Mouse (Mus musculus): Measurements from ENCODE around the gene Gm11034.

- TF ChIP-seq EP300 (IDR thresholded peaks at IDR 0.05; ENCODE audit: low read length) (no peak), TBP (conservative IDR thresholded peaks at IDR 0.05; ENCODE audit: low read depth, low read length) (no peak), POLR2A (IDR thresholded peaks at IDR 0.05; ENCODE audit: low read depth, low read length) (no peak), CTCF (conservative IDR thresholded peaks at IDR 0.05 in 1 of 2, IDR thresholded peaks at IDR 0.05 in 1 of 2; ENCODE audit: low read depth in 2 of 2, low read length in 2 of 2) (no peak), ZC3H11A (IDR thresholded peaks at IDR 0.05; ENCODE audit: low read depth, low read length) (no peak), BHLHE40 (IDR thresholded peaks at IDR 0.05; ENCODE audit: low read depth, low read length) (no peak), UBTF (IDR thresholded peaks at IDR 0.05; ENCODE audit: low read depth, low read length) (no peak), GABPA (IDR thresholded peaks at IDR 0.05; ENCODE audit: insufficient replicate concordance, low read depth, low read length) (no peak), USF1 (IDR thresholded peaks at IDR 0.05; ENCODE audit: low read depth, low read length) (no peak)
Measured at GRCm38 (mm10) chr8:72242226-72242625, 28.8 kb upstream of the Gm11034 start.

All from CH12.LX (cell line).